ENCODE assay signal across 8 mouse cellular contexts in genomic region chr8:91376785-91377184, GRCm38 (mm10).
A peak's percentile ranks its signal among the peaks of the same experiment; 100 is the strongest.
DNase-seq lines count a peak whose midpoint lies in the region; ATAC-seq and TF ChIP-seq lines count a peak whose summit lies in the region.

No protein-coding gene starts in this region.

- H3K4me2 ChIP-seq in midbrain, postnatal 0 days (ENCODE audit: low read depth, low read length, poor library complexity, severe bottlenecking), result no peak overlapping the region
- peak overlapping the region; percentile 52 for H3K4me2 ChIP-seq in myocyte (ENCODE audit: low read depth)

- no peaks in the 10 kb centered on the region for H3K9me3 ChIP-seq in midbrain, embryonic 10.5 days (replicated peaks)
- no peaks in the 10 kb centered on the region for H3K9me3 ChIP-seq in midbrain, postnatal 0 days (ENCODE audit: low read length)

- intact Hi-C loops in heart, postnatal 14 days (cut with DNase I), result loop anchor here (5.0 kb wide), 1 partner anchor 981 kb away; the partner anchor contains the start of gene Irx5

- no peak for ATAC-seq in midbrain, postnatal 0 days (ENCODE audit: low FRiP score)
- peak; percentile 42; the same call in 1 of the 2 replicates for ATAC-seq in erythroblast, adult 5-6 weeks (replicated peaks; ENCODE audit: low FRiP score, poor library complexity, severe bottlenecking)
- ATAC-seq in monocyte, adult 5-6 weeks (replicated peaks; ENCODE audit: insufficient number of reproducible peaks, low FRiP score, low TSS enrichment, poor library complexity, severe bottlenecking), result no peak; the same call in 1 of the 2 replicates

- H3K4me1 ChIP-seq in midbrain, embryonic 10.5 days, result peaks cover 97% of the 10 kb centered on the region
- peaks cover 8% of the 10 kb centered on the region for H3K4me1 ChIP-seq in midbrain, postnatal 0 days (ENCODE audit: insufficient read depth, low read length)

- peak overlapping the region; percentile 19; the same call in 1 of the 2 replicates for H3K27ac ChIP-seq in midbrain, embryonic 10.5 days (replicated peaks)
- H3K27ac ChIP-seq in midbrain, postnatal 0 days (ENCODE audit: low read depth, low read length), result no peak overlapping the region

- 44% methylated on average over 11 of the region's 11 CpGs for WGBS in midbrain, embryonic 10.5 days
- WGBS in midbrain, postnatal 0 days, result 70% methylated on average over 11 of the region's 11 CpGs

- no peak for TF ChIP-seq POLR2A in myocyte (IDR thresholded peaks at IDR 0.05; ENCODE audit: insufficient read length, low read depth)

- H3K79me2 ChIP-seq in myocyte (ENCODE audit: control insufficient read depth, insufficient read depth), result peaks cover 54% of the 10 kb centered on the region

- no peak overlapping the region for H3K4me3 ChIP-seq in midbrain, embryonic 10.5 days
- H3K4me3 ChIP-seq in midbrain, postnatal 0 days (ENCODE audit: low read depth, low read length), result no peak overlapping the region
- H3K4me3 ChIP-seq in myocyte, result no peak overlapping the region

- no peaks in the 10 kb centered on the region for H3K36me3 ChIP-seq in midbrain, embryonic 10.5 days
- H3K36me3 ChIP-seq in midbrain, postnatal 0 days (ENCODE audit: insufficient read depth, low read length), result no peaks in the 10 kb centered on the region
- no peaks in the 10 kb centered on the region for H3K36me3 ChIP-seq in myocyte (ENCODE audit: control insufficient read depth, insufficient read depth)

- no peak for TF ChIP-seq CTCF in midbrain, postnatal 0 days (IDR thresholded peaks at IDR 0.05)

- no peak overlapping the region for H3K9ac ChIP-seq in midbrain, postnatal 0 days (replicated peaks; ENCODE audit: low read length, poor library complexity, severe bottlenecking)

- H3ac ChIP-seq in myocyte (ENCODE audit: control insufficient read depth, insufficient read length), result no peak overlapping the region

- H3K27me3 ChIP-seq in midbrain, embryonic 10.5 days (ENCODE audit: low read depth, poor library complexity, severe bottlenecking), result peaks cover 38% of the 10 kb centered on the region; the same call in 1 of the 2 replicates
- no peaks in the 10 kb centered on the region for H3K27me3 ChIP-seq in midbrain, postnatal 0 days (ENCODE audit: insufficient read depth, low read length)
- no peaks in the 10 kb centered on the region for H3K27me3 ChIP-seq in myocyte (ENCODE audit: control insufficient read depth, insufficient read depth, insufficient read length)

- DNase-seq in midbrain, embryonic 10.5 days (ENCODE audit: low spot score), result no peak
- no peak for DNase-seq in midbrain, postnatal 0 days (ENCODE audit: low spot score)
- peak; percentile 64 to 70 for DNase-seq in heart, postnatal 14 days
- DNase-seq in spleen, adult 12 weeks (ENCODE audit: low spot score), result no peak
- no peak for DNase-seq in layer of hippocampus, postnatal 14 days (ENCODE audit: low spot score in 2 of 2)

TF ChIP-seq in myocyte, 11 proteins besides CTCF, POLR2A, EP300 and RAD21:
- peak in 2 of 3 experiments; percentile 26 to 42 for TF ChIP-seq MYOD1 (IDR thresholded peaks at IDR 0.05; ENCODE audit: control insufficient read depth in 1 of 3, insufficient read length in 2 of 3, low read depth in 2 of 3)
- no peak for TF ChIP-seq TCF12 (IDR thresholded peaks at IDR 0.05; ENCODE audit: insufficient read depth, poor library complexity, severe bottlenecking)
- TF ChIP-seq MYOG (IDR thresholded peaks at IDR 0.05; ENCODE audit: control insufficient read depth in 1 of 3, insufficient read depth in 1 of 3, insufficient read length in 2 of 3, low read depth in 2 of 3), result peak in 1 of 3 experiments; percentile 46

Comparison
In these comparisons a context has a peak if more than half of its experiments do, and no peak if none do; other contexts are left out.
1. DNase-seq: peak in heart, postnatal 14 days (2 of 2); none in midbrain, embryonic 10.5 days (single experiment), midbrain, postnatal 0 days (single experiment), spleen, adult 12 weeks (single experiment) and layer of hippocampus, postnatal 14 days (0 of 2).